ENCODE assay signal across 15 mouse cellular contexts in the genomic region with DNA sequence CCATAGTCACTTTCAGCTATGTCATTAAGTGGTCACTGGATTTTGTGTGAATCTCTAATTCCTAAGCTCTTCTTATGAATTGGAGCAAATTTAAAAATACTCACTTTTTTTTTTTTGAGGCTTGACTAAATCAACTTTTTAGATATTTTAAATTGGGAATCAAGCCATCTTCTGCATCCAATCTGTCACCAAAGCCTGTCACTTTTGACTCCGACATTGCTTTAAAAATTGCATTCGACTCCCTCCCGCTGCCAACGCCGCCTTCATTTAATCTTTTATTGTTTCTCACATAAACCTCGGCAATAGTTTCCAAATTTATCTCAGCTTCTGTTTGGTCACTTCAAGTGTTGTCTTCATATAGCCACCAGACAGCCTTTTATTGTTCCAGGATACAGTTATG.
DNase-seq lines count a peak whose midpoint lies in the region; TF ChIP-seq lines count a peak whose summit lies in the region.
"Had no signal": no experiment of that assay in that cellular context is flagged by ENCODE, and none has a peak within 500 bp of the region (broad histone marks: within the 10 kb centered on the region; RNA-seq: fewer than 3 reads in every experiment).

No protein-coding gene starts in this region.

- no peak for TF ChIP-seq POLR2A in brain, embryonic 14.5 days (IDR thresholded peaks at IDR 0.05; ENCODE audit: borderline replicate concordance, extremely low read depth, insufficient read depth, insufficient read length, poor library complexity, severe bottlenecking)

- TF ChIP-seq CTCF in brain, embryonic 14.5 days (IDR thresholded peaks at IDR 0.05; ENCODE audit: borderline replicate concordance, extremely low read depth, insufficient read depth, insufficient read length), result no peak

- intact Hi-C loops in heart, postnatal 10 days (cut with DNase I), result no loop called here
- intact Hi-C loops in heart, postnatal 25 days (cut with DNase I), result no loop called here

- DNase-seq in layer of hippocampus, adult 11-12 months (ENCODE audit: low spot score), result peak; percentile 5
- DNase-seq in layer of hippocampus, postnatal 25 days (ENCODE audit: extremely low spot score in 1 of 2, low spot score in 1 of 2), result no peak
- DNase-seq in brain, adult 2 months (ENCODE audit: low read depth, low spot score), result peak; percentile 4
- peak; percentile 4 for DNase-seq in brain, embryonic 14.5 days (ENCODE audit: low read depth)
- no peak for DNase-seq in heart, postnatal 10 days
- no peak for DNase-seq in heart, postnatal 25 days (ENCODE audit: low spot score)
- DNase-seq: adrenal gland, adult 2 months; adrenal gland, postnatal 14 days; cerebellum, adult 18-20 months; cerebellum, adult 9-10 months; cerebellum, postnatal 14 days; gastrocnemius, adult 2 months; gastrocnemius, postnatal 14 days; heart, adult 11 months; heart, postnatal 4 days had no signal

Comparison
In these comparisons a context has a peak if more than half of its experiments do, and no peak if none do; other contexts are left out.
1. DNase-seq: peak in layer of hippocampus, adult 11-12 months (single experiment), brain, adult 2 months (single experiment) and brain, embryonic 14.5 days (single experiment); none in layer of hippocampus, postnatal 25 days (0 of 2), heart, postnatal 10 days (0 of 2) and heart, postnatal 25 days (single experiment).